Mouse (Mus musculus) erythroblast, adult 5-6 weeks (primary cell): ENCODE measurements around the gene Gm11595. TPM values are rescaled to one million over a fixed set of nuclear protein-coding genes. Genes with fewer than 3 reads are reported as not detected.
"Not testable (repeated sequence)": the region's sequence is repeated elsewhere in the genome, so short reads cannot be mapped to it uniquely, and the experiment has no call there.

ENCODE experiments used
- ATAC-seq: replicated peaks from 2 replicates; pipeline ENCODE4 v1.8.0; 2016; ENCODE audit warnings: moderate number of reproducible peaks, mild to moderate bottlenecking, moderate TSS enrichment, inconsistent platforms; ENCODE audit not compliant: poor library complexity, low FRiP score, severe bottlenecking
- total RNA-seq, 2 experiments: library from RNA; stranded (forward) in 1 of 2; stranded (reverse) in 1 of 2; fragments of 150-400 nt in 1 of 2; fragments of 200-764, 138-1000 nt in 1 of 2; gene quantifications; 2 replicates each; pipeline versions ENCODE4 v1.2.3 to v1.2.4; 2015 to 2017; ENCODE audit warnings: low replicate concordance in 2 of 2

The Gm11595 gene
- total RNA-seq (2015; ENCODE audit: low replicate concordance) (not detected in 2 replicates), total RNA-seq (2017; ENCODE audit: low replicate concordance) (not detected in 2 replicates)

DNA sequence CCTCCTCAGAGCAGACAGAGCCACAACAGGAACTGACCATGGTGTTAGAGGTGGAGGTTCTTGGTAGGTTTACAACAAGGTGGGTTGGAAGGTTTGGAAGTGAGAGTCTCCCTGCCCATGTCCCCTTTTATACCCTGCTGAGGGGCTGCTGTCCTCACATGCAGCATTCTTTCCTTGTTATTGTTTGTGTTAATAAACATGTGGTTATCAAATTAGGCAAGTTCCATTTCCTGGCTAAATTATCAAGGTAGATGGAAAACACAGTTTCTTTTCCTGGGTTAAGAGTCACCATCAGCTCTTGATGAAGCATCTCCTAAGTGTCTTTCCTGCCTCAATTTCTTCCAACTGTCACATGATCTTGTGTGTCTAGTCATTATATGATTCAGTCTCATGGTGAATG is at the start of gene Gm11595:
Gene Gm11595 (minus strand): TSS at position 101 of the 400 bp plus-strand sequence.
- ATAC-seq: not testable (repeated sequence)

DNA sequence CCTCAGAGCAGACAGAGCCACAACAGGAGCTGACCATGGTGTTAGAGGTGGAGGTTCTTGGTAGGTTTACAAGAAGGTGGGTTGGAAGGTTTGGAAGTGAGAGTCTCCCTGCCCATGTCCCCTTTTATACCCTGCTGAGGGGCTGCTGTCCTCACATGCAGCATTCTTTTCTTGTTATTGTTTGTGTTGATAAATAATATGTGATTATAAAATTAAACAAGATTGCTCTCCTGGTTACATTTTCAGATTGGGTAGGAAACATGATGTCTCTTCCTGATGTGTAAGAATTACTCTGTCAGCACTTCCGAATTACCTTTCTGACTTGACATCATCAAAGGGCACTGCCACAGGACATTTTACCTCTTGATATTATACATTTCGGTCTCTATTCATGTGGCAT is 42.9 kb upstream of the Gm11595 start, which contains the start of gene Gm11564:
Gene Gm11564 (minus strand): TSS at position 101 of the 400 bp plus-strand sequence.
- not testable (repeated sequence) for ATAC-seq

DNA sequence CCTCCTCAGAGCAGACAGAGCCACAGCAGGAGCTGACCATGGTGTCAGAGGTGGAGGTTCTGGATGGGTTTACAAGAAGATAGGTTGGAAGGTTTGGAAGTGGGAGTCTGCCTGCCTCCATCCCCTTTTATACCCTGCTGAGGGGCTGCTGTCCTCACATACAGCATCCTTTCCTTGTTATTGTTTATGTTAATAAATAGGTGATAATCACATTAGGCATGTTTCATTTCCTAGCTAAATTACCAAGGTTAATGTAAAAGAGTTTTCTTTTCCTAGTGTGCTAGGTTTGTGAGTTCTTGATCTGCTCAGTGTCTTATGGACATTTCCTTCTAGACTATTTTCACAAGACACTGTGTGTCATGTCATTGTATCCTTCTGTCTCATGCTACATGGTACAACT is 37.1 kb upstream of the Gm11595 start, which contains the start of gene Krtap4-13:
Gene Krtap4-13 (minus strand): TSS at position 101 of the 400 bp plus-strand sequence.
- ATAC-seq: not testable (repeated sequence)

DNA sequence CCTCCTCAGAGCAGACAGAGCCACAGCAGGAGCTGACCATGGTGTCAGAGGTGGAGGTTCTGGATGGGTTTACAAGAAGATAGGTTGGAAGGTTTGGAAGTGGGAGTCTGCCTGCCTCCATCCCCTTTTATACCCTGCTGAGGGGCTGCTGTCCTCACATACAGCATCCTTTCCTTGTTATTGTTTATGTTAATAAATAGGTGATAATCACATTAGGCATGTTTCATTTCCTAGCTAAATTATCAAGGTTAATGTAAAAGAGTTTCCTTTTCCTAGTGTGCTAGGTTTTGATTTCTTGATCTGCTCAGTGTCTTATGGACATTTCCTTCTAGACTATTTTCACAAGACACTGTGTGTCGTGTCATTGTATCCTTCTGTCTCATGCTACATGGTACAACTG is 31.6 kb upstream of the Gm11595 start, which contains the start of gene Gm11554:
Gene Gm11554 (minus strand): TSS at position 101 of the 400 bp plus-strand sequence.
- ATAC-seq: not testable (repeated sequence)

DNA sequence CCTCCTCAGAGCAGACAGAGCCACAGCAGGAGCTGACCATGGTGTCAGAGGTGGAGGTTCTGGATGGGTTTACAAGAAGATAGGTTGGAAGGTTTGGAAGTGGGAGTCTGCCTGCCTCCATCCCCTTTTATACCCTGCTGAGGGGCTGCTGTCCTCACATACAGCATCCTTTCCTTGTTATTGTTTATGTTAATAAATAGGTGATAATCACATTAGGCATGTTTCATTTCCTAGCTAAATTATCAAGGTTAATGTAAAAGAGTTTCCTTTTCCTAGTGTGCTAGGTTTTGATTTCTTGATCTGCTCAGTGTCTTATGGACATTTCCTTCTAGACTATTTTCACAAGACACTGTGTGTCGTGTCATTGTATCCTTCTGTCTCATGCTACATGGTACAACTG is 26.1 kb upstream of the Gm11595 start, which contains the start of gene Gm11569:
Gene Gm11569 (minus strand): TSS at position 101 of the 400 bp plus-strand sequence.
- not testable (repeated sequence) for ATAC-seq

DNA sequence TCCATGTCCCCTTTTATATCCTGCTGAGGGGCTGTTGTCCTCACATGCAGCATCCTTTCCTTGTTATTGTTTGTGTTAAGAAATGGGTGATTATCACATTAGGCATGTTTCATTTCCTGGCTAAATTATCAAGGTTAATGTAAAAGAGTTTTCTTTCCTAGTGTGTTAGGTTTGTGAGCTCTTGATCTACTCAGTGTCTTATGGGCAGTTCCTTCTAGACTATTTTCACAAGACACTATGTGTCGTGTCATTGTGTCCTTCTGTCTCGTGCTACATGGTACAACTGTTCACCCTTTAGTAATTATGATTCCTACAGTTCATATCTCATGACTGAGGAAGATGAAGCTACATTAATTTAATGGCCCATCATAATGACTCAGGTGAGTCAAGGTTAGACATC is 20.7 kb upstream of the Gm11595 start, which contains the start of gene Gm11596:
Gene Gm11596 (minus strand): TSS at position 101 of the 400 bp plus-strand sequence.
- ATAC-seq: no peak

DNA sequence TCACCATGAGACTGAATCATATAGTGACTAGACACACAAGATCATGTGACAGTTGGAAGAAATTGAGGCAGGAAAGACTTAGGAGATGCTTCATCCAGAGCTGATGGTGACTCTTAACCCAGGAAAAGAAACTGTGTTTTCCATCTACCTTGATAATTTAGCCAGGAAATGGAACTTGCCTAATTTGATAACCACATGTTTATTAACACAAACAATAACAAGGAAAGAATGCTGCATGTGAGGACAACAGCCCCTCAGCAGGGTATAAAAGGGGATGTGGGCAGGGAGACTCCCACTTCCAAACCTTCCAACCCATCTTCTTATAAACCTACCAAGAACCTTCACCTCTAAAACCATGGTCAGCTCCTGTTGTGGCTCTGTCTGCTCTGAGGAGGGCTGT is 12.2 kb upstream of the Gm11595 start, which contains the start of gene Krtap4-9:
Gene Krtap4-9 (plus strand): TSS at position 301 of the 400 bp plus-strand sequence.
- ATAC-seq: not testable (repeated sequence)

DNA sequence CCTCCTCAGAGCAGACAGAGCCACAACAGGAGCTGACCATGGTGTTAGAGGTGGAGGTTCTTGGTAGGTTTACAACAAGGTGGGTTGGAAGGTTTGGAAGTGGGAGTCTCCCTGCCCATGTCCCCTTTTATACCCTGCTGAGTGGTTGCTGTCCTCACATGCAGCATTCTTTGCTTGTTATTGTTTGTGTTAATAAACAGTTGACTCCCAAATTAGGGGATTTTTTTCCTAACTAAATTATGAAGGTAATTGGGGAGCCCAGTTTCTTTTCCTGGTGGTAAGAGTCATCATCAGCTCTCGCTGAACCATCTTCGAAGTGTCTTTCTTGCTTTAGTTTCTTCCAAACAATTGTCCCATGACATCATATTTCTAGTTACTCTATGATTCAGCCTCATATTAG is 7.9 kb upstream of the Gm11595 start, which contains the start of gene Krtap4-8:
Gene Krtap4-8 (minus strand): TSS at position 101 of the 400 bp plus-strand sequence.
- no peak for ATAC-seq

DNA sequence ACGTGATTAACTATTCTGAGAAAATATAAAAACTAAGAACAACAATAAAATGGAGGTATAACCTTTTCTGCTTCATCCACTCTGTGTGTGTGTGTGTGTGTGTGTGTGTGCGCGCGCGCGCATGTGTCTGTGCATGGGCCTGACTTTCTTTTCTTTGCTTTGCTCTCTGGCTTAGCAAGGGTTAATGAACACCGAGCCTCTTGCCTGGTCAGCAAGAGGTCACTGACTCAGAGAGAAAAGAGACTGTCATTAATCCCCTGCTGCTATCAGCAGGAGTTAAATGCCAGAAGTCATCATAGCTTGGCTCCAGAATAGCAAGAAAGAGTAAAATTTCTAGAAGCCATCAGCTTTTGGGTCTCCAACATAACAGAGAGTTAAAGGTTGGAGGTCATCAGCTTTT is 5.7 kb upstream of the Gm11595 start:
- ATAC-seq: no peak

DNA sequence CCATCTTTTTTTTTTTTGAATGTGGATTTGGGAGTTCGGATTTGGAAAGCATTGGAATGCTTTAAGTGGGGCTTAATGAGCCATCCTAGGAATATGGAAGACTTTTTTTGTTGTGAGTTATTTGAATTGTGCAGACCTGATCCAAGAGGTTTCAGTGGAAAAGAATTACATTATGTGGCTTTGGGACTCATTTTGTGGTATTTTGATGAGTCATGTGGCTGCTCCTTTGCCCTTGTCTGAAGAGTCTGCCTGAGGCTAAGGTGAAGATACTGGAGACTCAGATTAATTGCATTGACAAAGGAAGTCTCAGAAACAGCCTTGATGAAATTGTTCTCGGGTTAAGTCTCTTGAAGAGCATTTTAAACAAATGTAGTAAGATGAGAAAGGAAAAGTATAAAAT is 4.3 kb downstream of the Gm11595 start:
- no peak for ATAC-seq

DNA sequence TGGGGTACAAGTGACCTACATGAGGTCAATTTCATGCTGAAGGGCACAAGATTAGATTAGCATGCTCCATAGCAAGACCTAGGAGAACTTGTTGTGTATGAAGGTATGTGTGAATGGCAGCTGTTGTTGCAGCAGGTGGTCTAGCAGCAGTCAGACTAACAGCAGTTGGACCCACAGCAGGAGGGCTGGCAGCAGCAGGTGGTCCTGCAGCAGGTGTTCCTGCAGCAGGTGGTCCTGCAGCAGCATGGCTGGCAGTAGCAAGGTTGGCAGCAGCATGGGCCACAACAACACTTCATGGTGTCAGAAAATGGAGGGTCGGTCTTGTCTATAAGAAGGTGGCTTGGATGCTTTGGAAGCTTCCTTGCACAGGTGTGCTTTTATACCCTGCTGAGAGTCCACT is 13.8 kb downstream of the Gm11595 start:
- no peak for ATAC-seq

DNA sequence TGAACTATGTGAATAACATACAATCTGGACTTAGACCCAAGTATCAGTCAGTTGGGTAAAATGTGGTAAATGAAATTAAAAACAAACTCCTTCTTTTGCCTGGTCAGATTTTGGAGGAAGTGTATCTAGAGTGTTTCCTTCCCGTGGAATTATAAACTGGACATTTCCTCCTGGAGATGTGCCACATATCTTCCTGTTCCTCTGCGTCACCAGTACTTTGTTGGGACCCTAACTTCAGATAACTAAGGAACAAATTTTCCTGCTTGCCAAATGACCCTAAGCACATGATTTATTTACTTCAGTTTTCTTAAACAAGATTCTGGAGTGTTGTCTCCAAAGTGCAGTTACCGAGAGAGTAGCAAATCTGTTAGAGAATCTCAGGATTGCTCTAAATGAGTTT is 28.7 kb downstream of the Gm11595 start:
- no peak for ATAC-seq

DNA sequence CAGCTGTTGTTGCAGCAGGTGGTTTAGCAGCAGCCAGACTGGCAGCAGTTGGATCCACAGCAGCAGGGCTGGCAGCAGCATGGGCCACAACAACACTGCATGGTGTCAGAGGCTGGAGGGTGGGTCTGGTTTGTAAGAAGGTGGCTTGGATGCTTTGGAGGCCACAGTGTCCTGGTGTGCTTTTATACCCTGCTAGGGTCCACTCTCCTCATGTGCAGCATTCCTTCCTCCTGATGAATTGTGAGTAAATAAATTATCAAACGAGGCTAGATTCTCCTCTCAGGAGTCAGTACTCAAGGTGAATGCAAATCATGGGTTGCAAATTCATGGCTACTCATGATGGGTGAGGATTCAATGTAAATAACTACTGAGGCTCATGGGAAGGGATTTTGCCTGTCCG is 38.5 kb downstream of the Gm11595 start, which contains the start of gene Gm14180:
Gene Gm14180 (minus strand): TSS at position 101 of the 400 bp plus-strand sequence.
- ATAC-seq: no peak

DNA sequence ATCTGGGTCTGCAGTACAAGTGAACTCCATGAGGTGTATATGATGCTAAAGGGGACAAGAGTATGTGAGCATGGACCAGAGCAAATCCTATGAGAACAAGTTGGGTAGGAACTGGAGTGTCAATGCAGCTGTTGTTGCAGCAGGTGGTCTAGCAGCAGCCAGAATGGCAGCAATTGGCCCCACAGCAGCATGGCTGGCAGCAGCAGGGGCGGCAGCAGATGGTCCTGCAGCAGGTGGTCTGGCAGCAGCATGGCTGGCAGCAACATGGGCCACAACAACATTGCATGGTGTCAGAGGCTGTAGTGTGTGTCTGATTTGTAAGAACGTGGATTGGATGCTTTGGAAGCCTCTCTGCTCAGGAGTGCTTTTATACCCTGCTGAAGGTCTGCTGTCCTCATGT is 48.7 kb downstream of the Gm11595 start:
- ATAC-seq: no peak

Other genes with a start within 250 kb of the Gm11595 start
Only the 30 nearest of the 42 such genes appear.
- not detected in 2 replicates for gene Krtap9-3, start 174.8 kb downstream of the Gm11595 start, total RNA-seq (2015; ENCODE audit: low replicate concordance)
- not detected in 2 replicates for gene Krtap9-3, start 174.8 kb downstream of the Gm11595 start, total RNA-seq (2017; ENCODE audit: low replicate concordance)
- gene Gm11938, start 169.6 kb downstream of the Gm11595 start, total RNA-seq (2015; ENCODE audit: low replicate concordance): not detected in 2 replicates
- not detected in 2 replicates for gene Gm11938, start 169.6 kb downstream of the Gm11595 start, total RNA-seq (2017; ENCODE audit: low replicate concordance)
- gene Gm11937, start 162.7 kb downstream of the Gm11595 start, total RNA-seq (2015; ENCODE audit: low replicate concordance): not detected in 2 replicates
- gene Gm11937, start 162.7 kb downstream of the Gm11595 start, total RNA-seq (2017; ENCODE audit: low replicate concordance): not detected in 2 replicates
- gene Krtap2-4, start 158.1 kb downstream of the Gm11595 start, total RNA-seq (2015; ENCODE audit: low replicate concordance): not detected in 2 replicates
- gene Krtap2-4, start 158.1 kb downstream of the Gm11595 start, total RNA-seq (2017; ENCODE audit: low replicate concordance): not detected in 2 replicates
- not detected in 2 replicates for gene Gm11562, start 152.5 kb downstream of the Gm11595 start, total RNA-seq (2015; ENCODE audit: low replicate concordance)
- gene Gm11562, start 152.5 kb downstream of the Gm11595 start, total RNA-seq (2017; ENCODE audit: low replicate concordance): not detected in 2 replicates
- gene Krtap4-1, start 144.7 kb downstream of the Gm11595 start, total RNA-seq (2015; ENCODE audit: low replicate concordance): not detected in 2 replicates
- gene Krtap4-1, start 144.7 kb downstream of the Gm11595 start, total RNA-seq (2017; ENCODE audit: low replicate concordance): not detected in 2 replicates
- gene Krtap4-2, start 137.8 kb downstream of the Gm11595 start, total RNA-seq (2015; ENCODE audit: low replicate concordance): not detected in 2 replicates
- gene Krtap4-2, start 137.8 kb downstream of the Gm11595 start, total RNA-seq (2017; ENCODE audit: low replicate concordance): not detected in 2 replicates
- not detected in 2 replicates for gene Krtap4-7, start 128.8 kb downstream of the Gm11595 start, total RNA-seq (2015; ENCODE audit: low replicate concordance)
- not detected in 2 replicates for gene Krtap4-7, start 128.8 kb downstream of the Gm11595 start, total RNA-seq (2017; ENCODE audit: low replicate concordance)
- not detected in 2 replicates for gene Gm11555, start 122.7 kb downstream of the Gm11595 start, total RNA-seq (2015; ENCODE audit: low replicate concordance)
- not detected in 2 replicates for gene Gm11555, start 122.7 kb downstream of the Gm11595 start, total RNA-seq (2017; ENCODE audit: low replicate concordance)
- gene Gm11563, start 114.0 kb downstream of the Gm11595 start, total RNA-seq (2015; ENCODE audit: low replicate concordance): not detected in 2 replicates
- gene Gm11563, start 114.0 kb downstream of the Gm11595 start, total RNA-seq (2017; ENCODE audit: low replicate concordance): not detected in 2 replicates
- not detected in 2 replicates for gene Krtap4-6, start 107.0 kb downstream of the Gm11595 start, total RNA-seq (2015; ENCODE audit: low replicate concordance)
- gene Krtap4-6, start 107.0 kb downstream of the Gm11595 start, total RNA-seq (2017; ENCODE audit: low replicate concordance): not detected in 2 replicates
- not detected in 2 replicates for gene Gm14190, start 82.2 kb downstream of the Gm11595 start, total RNA-seq (2015; ENCODE audit: low replicate concordance)
- gene Gm14190, start 82.2 kb downstream of the Gm11595 start, total RNA-seq (2017; ENCODE audit: low replicate concordance): not detected in 2 replicates
- gene Gm14180, start 38.6 kb downstream of the Gm11595 start, total RNA-seq (2015; ENCODE audit: low replicate concordance): not detected in 2 replicates
- gene Gm14180, start 38.6 kb downstream of the Gm11595 start, total RNA-seq (2017; ENCODE audit: low replicate concordance): not detected in 2 replicates
- gene Krtap4-8, start 7.8 kb upstream of the Gm11595 start, total RNA-seq (2015; ENCODE audit: low replicate concordance): not detected in 2 replicates
- not detected in 2 replicates for gene Krtap4-8, start 7.8 kb upstream of the Gm11595 start, total RNA-seq (2017; ENCODE audit: low replicate concordance)
- not detected in 2 replicates for gene Krtap4-9, start 12.3 kb upstream of the Gm11595 start, total RNA-seq (2015; ENCODE audit: low replicate concordance)
- not detected in 2 replicates for gene Krtap4-9, start 12.3 kb upstream of the Gm11595 start, total RNA-seq (2017; ENCODE audit: low replicate concordance)
- gene Gm11596, start 20.6 kb upstream of the Gm11595 start, total RNA-seq (2015; ENCODE audit: low replicate concordance): not detected in 2 replicates
- gene Gm11596, start 20.6 kb upstream of the Gm11595 start, total RNA-seq (2017; ENCODE audit: low replicate concordance): not detected in 2 replicates
- gene Gm11569, start 26.0 kb upstream of the Gm11595 start, total RNA-seq (2015; ENCODE audit: low replicate concordance): not detected in 2 replicates
- not detected in 2 replicates for gene Gm11569, start 26.0 kb upstream of the Gm11595 start, total RNA-seq (2017; ENCODE audit: low replicate concordance)
- gene Gm11554, start 31.5 kb upstream of the Gm11595 start, total RNA-seq (2015; ENCODE audit: low replicate concordance): not detected in 2 replicates
- gene Gm11554, start 31.5 kb upstream of the Gm11595 start, total RNA-seq (2017; ENCODE audit: low replicate concordance): not detected in 2 replicates
- not detected in 2 replicates for gene Krtap4-13, start 37.0 kb upstream of the Gm11595 start, total RNA-seq (2015; ENCODE audit: low replicate concordance)
- not detected in 2 replicates for gene Krtap4-13, start 37.0 kb upstream of the Gm11595 start, total RNA-seq (2017; ENCODE audit: low replicate concordance)
- not detected in 2 replicates for gene Gm11564, start 42.8 kb upstream of the Gm11595 start, total RNA-seq (2015; ENCODE audit: low replicate concordance)
- gene Gm11564, start 42.8 kb upstream of the Gm11595 start, total RNA-seq (2017; ENCODE audit: low replicate concordance): not detected in 2 replicates
- gene 2300003K06Rik, start 65.2 kb upstream of the Gm11595 start, total RNA-seq (2015; ENCODE audit: low replicate concordance): not detected in 2 replicates
- not detected in 2 replicates for gene 2300003K06Rik, start 65.2 kb upstream of the Gm11595 start, total RNA-seq (2017; ENCODE audit: low replicate concordance)
- gene Krtap4-16, start 78.7 kb upstream of the Gm11595 start, total RNA-seq (2015; ENCODE audit: low replicate concordance): not detected in 2 replicates
- gene Krtap4-16, start 78.7 kb upstream of the Gm11595 start, total RNA-seq (2017; ENCODE audit: low replicate concordance): not detected in 2 replicates
- not detected in 2 replicates for gene Gm11568, start 85.0 kb upstream of the Gm11595 start, total RNA-seq (2015; ENCODE audit: low replicate concordance)
- not detected in 2 replicates for gene Gm11568, start 85.0 kb upstream of the Gm11595 start, total RNA-seq (2017; ENCODE audit: low replicate concordance)
- not detected in 2 replicates for gene Gm11559, start 91.6 kb upstream of the Gm11595 start, total RNA-seq (2015; ENCODE audit: low replicate concordance)
- gene Gm11559, start 91.6 kb upstream of the Gm11595 start, total RNA-seq (2017; ENCODE audit: low replicate concordance): 1.3 TPM in 1 of 2 replicates, not detected in the other
- gene Krtap9-1, start 100.5 kb upstream of the Gm11595 start, total RNA-seq (2015; ENCODE audit: low replicate concordance): not detected in 2 replicates
- gene Krtap9-1, start 100.5 kb upstream of the Gm11595 start, total RNA-seq (2017; ENCODE audit: low replicate concordance): not detected in 2 replicates
- gene Gm11567, start 106.3 kb upstream of the Gm11595 start, total RNA-seq (2015; ENCODE audit: low replicate concordance): not detected in 2 replicates
- not detected in 2 replicates for gene Gm11567, start 106.3 kb upstream of the Gm11595 start, total RNA-seq (2017; ENCODE audit: low replicate concordance)
- gene Krtap31-1, start 135.0 kb upstream of the Gm11595 start, total RNA-seq (2015; ENCODE audit: low replicate concordance): not detected in 2 replicates
- gene Krtap31-1, start 135.0 kb upstream of the Gm11595 start, total RNA-seq (2017; ENCODE audit: low replicate concordance): not detected in 2 replicates
- not detected in 2 replicates for gene Gm11565, start 141.8 kb upstream of the Gm11595 start, total RNA-seq (2015; ENCODE audit: low replicate concordance)
- gene Gm11565, start 141.8 kb upstream of the Gm11595 start, total RNA-seq (2017; ENCODE audit: low replicate concordance): not detected in 2 replicates
- gene Krtap31-2, start 163.4 kb upstream of the Gm11595 start, total RNA-seq (2015; ENCODE audit: low replicate concordance): not detected in 2 replicates
- gene Krtap31-2, start 163.4 kb upstream of the Gm11595 start, total RNA-seq (2017; ENCODE audit: low replicate concordance): not detected in 2 replicates
- not detected in 2 replicates for gene Krtap9-5, start 175.6 kb upstream of the Gm11595 start, total RNA-seq (2015; ENCODE audit: low replicate concordance)
- gene Krtap9-5, start 175.6 kb upstream of the Gm11595 start, total RNA-seq (2017; ENCODE audit: low replicate concordance): not detected in 2 replicates